ENCODE assay signal across 9 mouse cellular contexts in the genomic region with DNA sequence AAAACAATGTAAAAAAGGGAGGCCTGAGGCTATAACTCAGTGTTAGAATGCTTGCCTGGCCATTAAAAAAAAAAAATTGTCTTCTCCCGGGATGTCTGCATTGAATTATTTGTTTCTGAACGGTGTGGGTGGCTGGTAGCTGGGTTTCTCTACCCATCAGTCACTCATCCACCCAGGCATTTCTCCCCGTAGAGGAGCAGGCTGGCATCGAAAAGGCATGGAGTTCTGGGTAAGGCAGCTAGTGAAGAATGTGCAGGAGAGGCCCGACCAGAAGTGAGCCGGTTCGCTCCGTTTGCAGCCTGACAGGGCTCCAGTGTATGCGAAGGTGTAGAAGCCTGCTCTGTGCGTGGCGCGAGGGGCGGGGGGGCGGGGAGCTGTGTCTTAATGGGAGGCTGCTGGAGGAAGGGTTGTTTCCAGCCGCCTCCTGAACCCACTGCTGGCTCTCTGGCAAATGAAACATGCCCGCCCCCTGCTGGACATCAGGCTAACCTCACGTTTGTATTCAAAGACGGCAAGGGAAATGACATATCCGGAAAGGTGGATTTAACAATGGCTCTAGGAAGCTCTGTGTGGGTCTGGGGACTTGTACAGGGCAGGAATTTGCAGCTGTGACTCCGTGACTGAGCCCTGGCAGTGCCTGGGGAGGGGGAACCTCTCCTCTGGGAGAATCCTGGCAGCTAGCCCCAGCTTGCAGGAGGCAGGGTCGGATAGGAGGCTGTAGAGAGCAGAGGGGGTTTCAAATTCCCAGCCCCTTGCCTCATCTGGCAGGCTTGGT. TPM values are rescaled to one million over a fixed set of nuclear protein-coding genes. Genes with fewer than 3 reads are reported as not detected.
A peak's percentile ranks its signal among the peaks of the same experiment; 100 is the strongest.
DNase-seq lines count a peak whose midpoint lies in the region; ATAC-seq and TF ChIP-seq lines count a peak whose summit lies in the region.
"Had no signal": no experiment of that assay in that cellular context is flagged by ENCODE, and none has a peak within 500 bp of the region (broad histone marks: within the 10 kb centered on the region; RNA-seq: fewer than 3 reads in every experiment).

No protein-coding gene starts in this region.

- no peak overlapping the region for H3K9ac ChIP-seq in ES-E14 (ENCODE audit: insufficient read depth, low read depth, low read length, poor library complexity, severe bottlenecking)
- H3K9ac ChIP-seq in lung, postnatal 0 days (replicated peaks; ENCODE audit: low read depth): no peak overlapping the region

- ATAC-seq in frontal cortex, adult (ENCODE audit: low TSS enrichment): peak; percentile 78
- ATAC-seq in lung, postnatal 0 days: peak; percentile 79

- peaks cover 63% of the 10 kb centered on the region for H3K27me3 ChIP-seq in hindbrain, embryonic 10.5 days (ENCODE audit: insufficient read depth, poor library complexity, severe bottlenecking)
- no peaks in the 10 kb centered on the region for H3K27me3 ChIP-seq in lung, postnatal 0 days (replicated peaks; ENCODE audit: insufficient read depth, low read length)

- DNase-seq in ES-E14 (ENCODE audit: low read depth, low spot score): peak; percentile 78
- DNase-seq in cerebellum, adult 18-20 months: peak; percentile 91 to 96
- DNase-seq in hindbrain, embryonic 10.5 days (ENCODE audit: low spot score): peak; percentile 93
- DNase-seq in layer of hippocampus, adult 9-10 months (ENCODE audit: low spot score): peak; percentile 93
- peak; percentile 91 for DNase-seq in lung, postnatal 0 days (ENCODE audit: low spot score)
- DNase-seq in ovary, postnatal 14 days (ENCODE audit: low spot score): peak; percentile 89
- peak; percentile 55 to 82 for DNase-seq in thymus, postnatal 10 days (ENCODE audit: low spot score in 2 of 2)

- in situ Hi-C loops in ES-E14 (cut with MboI; ENCODE audit: low sequenced_read_pairs in 2 of 2, unreplicated experiment in 2 of 2): loop anchor here in 1 of 2 experiments (5.0 kb wide), 1 partner anchor 91 kb away; no protein-coding TSS in a partner anchor

- no peak for TF ChIP-seq EP300 in lung, postnatal 0 days (IDR thresholded peaks at IDR 0.05)

- H3K9me3 ChIP-seq in ES-E14 (ENCODE audit: control insufficient read depth, insufficient read depth, low read depth, low read length): no peaks in the 10 kb centered on the region
- no peaks in the 10 kb centered on the region for H3K9me3 ChIP-seq in hindbrain, embryonic 10.5 days
- H3K9me3 ChIP-seq in lung, postnatal 0 days (ENCODE audit: low read length): no peaks in the 10 kb centered on the region

- peaks cover 0 to 4% of the 10 kb centered on the region in 2 experiments; a peak in 1 of 4 replicates for H3K4me1 ChIP-seq in ES-E14 (ENCODE audit: control insufficient read depth in 2 of 2, insufficient read depth in 2 of 2, low read length in 2 of 2, poor library complexity in 1 of 2)
- H3K4me1 ChIP-seq in hindbrain, embryonic 10.5 days (replicated peaks): peaks cover 46% of the 10 kb centered on the region
- H3K4me1 ChIP-seq in lung, postnatal 0 days (ENCODE audit: insufficient read depth, low read depth, low read length): peaks cover 3% of the 10 kb centered on the region; the same call in 1 of the 2 replicates

- no peak overlapping the region for H3K27ac ChIP-seq in ES-E14 (ENCODE audit: insufficient read depth, low read depth, low read length, poor library complexity, severe bottlenecking)
- peak overlapping the region; percentile 78 for H3K27ac ChIP-seq in hindbrain, embryonic 10.5 days
- H3K27ac ChIP-seq in lung, postnatal 0 days (ENCODE audit: low read length): no peak overlapping the region
- H3K27ac ChIP-seq: macrophage had no signal

- 8% methylated on average over 21 of the region's 21 CpGs for WGBS in hindbrain, embryonic 10.5 days
- WGBS in lung, postnatal 0 days: 6% methylated on average over 21 of the region's 21 CpGs

- H3K4me3 ChIP-seq in ES-E14 (ENCODE audit: insufficient read depth in 1 of 2, low read depth in 1 of 2, low read length in 2 of 2, poor library complexity in 1 of 2, severe bottlenecking in 1 of 2): no peak overlapping the region
- peak overlapping the region; percentile 34 for H3K4me3 ChIP-seq in hindbrain, embryonic 10.5 days
- H3K4me3 ChIP-seq in lung, postnatal 0 days (ENCODE audit: low read depth, low read length): no peak overlapping the region

- no peaks in the 10 kb centered on the region for H3K36me3 ChIP-seq in ES-E14 (ENCODE audit: control insufficient read depth, insufficient read depth, low read length, poor library complexity, severe bottlenecking)
- no peaks in the 10 kb centered on the region for H3K36me3 ChIP-seq in hindbrain, embryonic 10.5 days
- H3K36me3 ChIP-seq in lung, postnatal 0 days (ENCODE audit: insufficient read depth, low read length): no peaks in the 10 kb centered on the region

- TF ChIP-seq CTCF in lung, postnatal 0 days (IDR thresholded peaks at IDR 0.05): peak; percentile 91

- H3K4me2 ChIP-seq in lung, postnatal 0 days (replicated peaks; ENCODE audit: low read depth, low read length): peak overlapping the region; percentile 35; the same call in 1 of the 2 replicates

TF ChIP-seq in ES-E14, 5 proteins besides CTCF, POLR2A, EP300 and RAD21:
- TF ChIP-seq MAFK (IDR thresholded peaks at IDR 0.05; ENCODE audit: insufficient read depth, low read depth, low read length) (no peak), ZC3H11A (IDR thresholded peaks at IDR 0.05; ENCODE audit: borderline replicate concordance, low read depth, low read length) (peak; percentile 60; the same call in 1 of the 2 replicates)

RNA-seq across cellular contexts. Expression of gene Laptm5, which starts 34.5 kb away (rescaled TPM):
- total RNA-seq in ES-E14 (2012; rRNA removed): 40.0 and 96.2 TPM in 2 replicates
- 21.3 and 25.9 TPM in 2 replicates for polyA plus RNA-seq in hindbrain, embryonic 10.5 days (2016; fragmentation: Nextera tagmentation; extraction: Ambion mirVana)
- 88.8 and 98.8 TPM in 2 replicates for polyA plus RNA-seq in lung, postnatal 0 days (2015; fragmentation: Nextera tagmentation; extraction: Ambion mirVana)
